ENCODE assay signal across 21 mouse cellular contexts in the genomic region with DNA sequence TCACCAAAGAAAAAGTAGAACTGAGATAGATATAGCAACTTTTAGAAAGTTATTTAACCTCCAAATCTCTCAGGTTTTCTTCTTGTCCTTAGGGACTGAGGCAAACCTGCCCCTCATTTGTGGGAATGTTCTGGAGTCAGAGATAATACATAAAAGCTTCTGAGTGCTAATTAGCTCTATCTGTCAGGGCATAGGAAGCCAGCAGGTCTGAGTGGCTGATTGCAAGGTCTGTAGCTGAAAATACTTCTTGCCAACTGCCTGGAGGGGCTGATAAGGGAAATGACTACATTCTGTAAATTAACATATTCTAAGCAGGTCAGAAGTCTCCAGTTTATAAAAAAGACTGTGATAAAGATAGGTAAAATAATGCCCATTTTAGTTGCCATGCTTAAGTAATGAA.
A peak's percentile ranks its signal among the peaks of the same experiment; 100 is the strongest.
DNase-seq lines count a peak whose midpoint lies in the region; ATAC-seq lines count a peak whose summit lies in the region.
"Had no signal": no experiment of that assay in that cellular context is flagged by ENCODE, and none has a peak within 500 bp of the region (broad histone marks: within the 10 kb centered on the region; RNA-seq: fewer than 3 reads in every experiment).

No protein-coding gene starts in this region.

- H3K9ac ChIP-seq in hindbrain, embryonic 12.5 days = no peak overlapping the region
- H3K9ac ChIP-seq in hindbrain, embryonic 13.5 days = no peak overlapping the region
- no peak overlapping the region for H3K9ac ChIP-seq in midbrain, embryonic 13.5 days (replicated peaks)
- no peak overlapping the region for H3K9ac ChIP-seq in midbrain, embryonic 15.5 days
- H3K9ac ChIP-seq: embryonic facial prominence, embryonic 12.5 days; embryonic facial prominence, embryonic 15.5 days; forebrain, postnatal 0 days had no signal

- 0 out of 2 replicates have a peak, but pooled peaks have one; percentile 29 for ATAC-seq in hindbrain, embryonic 12.5 days (ENCODE audit: low FRiP score)
- no peak for ATAC-seq in hindbrain, embryonic 13.5 days (ENCODE audit: low FRiP score)
- 0 out of 2 replicates have a peak, but pooled peaks have one; percentile 53 for ATAC-seq in midbrain, embryonic 13.5 days
- ATAC-seq in midbrain, embryonic 15.5 days (replicated peaks) = peak; percentile 52; the same call in 1 of the 2 replicates
- ATAC-seq: activated CD4-positive, CD25-positive, alpha-beta regulatory T cell, adult 4 months; forebrain, embryonic 14.5 days; forebrain, postnatal 0 days had no signal

- no peak overlapping the region for H3K4me2 ChIP-seq in hindbrain, embryonic 12.5 days (replicated peaks)
- no peak overlapping the region for H3K4me2 ChIP-seq in hindbrain, embryonic 13.5 days
- H3K4me2 ChIP-seq in midbrain, embryonic 13.5 days (replicated peaks) = no peak overlapping the region
- H3K4me2 ChIP-seq in midbrain, embryonic 15.5 days = no peak overlapping the region
- H3K4me2 ChIP-seq: embryonic facial prominence, embryonic 12.5 days; embryonic facial prominence, embryonic 15.5 days; heart, embryonic 11.5 days had no signal

- H3K36me3 ChIP-seq in hindbrain, embryonic 12.5 days = no peaks in the 10 kb centered on the region
- no peaks in the 10 kb centered on the region for H3K36me3 ChIP-seq in hindbrain, embryonic 13.5 days
- H3K36me3 ChIP-seq in midbrain, embryonic 13.5 days = no peaks in the 10 kb centered on the region
- H3K36me3 ChIP-seq in midbrain, embryonic 10.5 days = no peaks in the 10 kb centered on the region
- no peaks in the 10 kb centered on the region for H3K36me3 ChIP-seq in midbrain, embryonic 15.5 days (replicated peaks)
- no peaks in the 10 kb centered on the region for H3K36me3 ChIP-seq in limb, embryonic 10.5 days
- H3K36me3 ChIP-seq: embryonic facial prominence, embryonic 12.5 days; embryonic facial prominence, embryonic 15.5 days had no signal

- H3K27ac ChIP-seq in hindbrain, embryonic 12.5 days = no peak overlapping the region
- no peak overlapping the region for H3K27ac ChIP-seq in hindbrain, embryonic 13.5 days
- no peak overlapping the region for H3K27ac ChIP-seq in midbrain, embryonic 13.5 days
- no peak overlapping the region for H3K27ac ChIP-seq in midbrain, embryonic 10.5 days (replicated peaks)
- no peak overlapping the region for H3K27ac ChIP-seq in midbrain, embryonic 15.5 days
- no peak overlapping the region for H3K27ac ChIP-seq in limb, embryonic 10.5 days
- H3K27ac ChIP-seq: embryonic facial prominence, embryonic 12.5 days; embryonic facial prominence, embryonic 15.5 days; gastrocnemius, adult 2 months had no signal

- H3K4me1 ChIP-seq in hindbrain, embryonic 12.5 days = no peaks in the 10 kb centered on the region
- H3K4me1 ChIP-seq in hindbrain, embryonic 13.5 days (replicated peaks) = no peaks in the 10 kb centered on the region
- no peaks in the 10 kb centered on the region for H3K4me1 ChIP-seq in midbrain, embryonic 13.5 days (replicated peaks)
- no peaks in the 10 kb centered on the region for H3K4me1 ChIP-seq in midbrain, embryonic 10.5 days
- no peaks in the 10 kb centered on the region for H3K4me1 ChIP-seq in midbrain, embryonic 15.5 days
- no peaks in the 10 kb centered on the region for H3K4me1 ChIP-seq in limb, embryonic 10.5 days
- H3K4me1 ChIP-seq: embryonic facial prominence, embryonic 12.5 days; embryonic facial prominence, embryonic 15.5 days had no signal

- DNase-seq in midbrain, embryonic 10.5 days (ENCODE audit: low spot score) = no peak
- no peak for DNase-seq in limb, embryonic 10.5 days (ENCODE audit: low spot score)
- DNase-seq in layer of hippocampus, adult 18-20 months (ENCODE audit: low spot score in 2 of 2) = no peak
- DNase-seq: adrenal gland, adult 8-10 months; adrenal gland, postnatal 25 days; cerebellum, adult 11 months; cerebellum, adult 9-11 months; cerebellum, postnatal 25 days; forebrain, postnatal 0 days; gastrocnemius, adult 2 months; gastrocnemius, postnatal 14 days; heart, adult 11 months had no signal

- no peak overlapping the region for H3K4me3 ChIP-seq in hindbrain, embryonic 12.5 days
- H3K4me3 ChIP-seq in hindbrain, embryonic 13.5 days = no peak overlapping the region
- H3K4me3 ChIP-seq in midbrain, embryonic 13.5 days (replicated peaks) = no peak overlapping the region
- no peak overlapping the region for H3K4me3 ChIP-seq in midbrain, embryonic 10.5 days
- no peak overlapping the region for H3K4me3 ChIP-seq in midbrain, embryonic 15.5 days
- H3K4me3 ChIP-seq in limb, embryonic 10.5 days = no peak overlapping the region
- H3K4me3 ChIP-seq: embryonic facial prominence, embryonic 12.5 days; embryonic facial prominence, embryonic 15.5 days; gastrocnemius, adult 2 months had no signal

- no peaks in the 10 kb centered on the region for H3K27me3 ChIP-seq in hindbrain, embryonic 12.5 days
- no peaks in the 10 kb centered on the region for H3K27me3 ChIP-seq in hindbrain, embryonic 13.5 days
- H3K27me3 ChIP-seq in midbrain, embryonic 13.5 days = no peaks in the 10 kb centered on the region
- H3K27me3 ChIP-seq in midbrain, embryonic 10.5 days (ENCODE audit: low read depth, poor library complexity, severe bottlenecking) = no peaks in the 10 kb centered on the region
- H3K27me3 ChIP-seq in midbrain, embryonic 15.5 days (replicated peaks) = no peaks in the 10 kb centered on the region
- no peaks in the 10 kb centered on the region for H3K27me3 ChIP-seq in limb, embryonic 10.5 days (ENCODE audit: low read depth, poor library complexity, severe bottlenecking)
- H3K27me3 ChIP-seq: embryonic facial prominence, embryonic 12.5 days; embryonic facial prominence, embryonic 15.5 days had no signal

- H3K9me3 ChIP-seq in hindbrain, embryonic 12.5 days (replicated peaks) = no peaks in the 10 kb centered on the region
- no peaks in the 10 kb centered on the region for H3K9me3 ChIP-seq in hindbrain, embryonic 13.5 days
- H3K9me3 ChIP-seq in midbrain, embryonic 13.5 days = no peaks in the 10 kb centered on the region
- H3K9me3 ChIP-seq in midbrain, embryonic 10.5 days (replicated peaks) = no peaks in the 10 kb centered on the region
- no peaks in the 10 kb centered on the region for H3K9me3 ChIP-seq in midbrain, embryonic 15.5 days
- H3K9me3 ChIP-seq in limb, embryonic 10.5 days (replicated peaks) = no peaks in the 10 kb centered on the region
- H3K9me3 ChIP-seq: embryonic facial prominence, embryonic 12.5 days; embryonic facial prominence, embryonic 15.5 days had no signal
